13 mouse cellular contexts compared by ENCODE assay signal in genomic region chr13:46812648-46813184, GRCm38 (mm10).
A peak's percentile ranks its signal among the peaks of the same experiment; 100 is the strongest.
DNase-seq lines count a peak whose midpoint lies in the region; ATAC-seq and TF ChIP-seq lines count a peak whose summit lies in the region.
"Had no signal": no experiment of that assay in that cellular context is flagged by ENCODE, and none has a peak within 500 bp of the region (broad histone marks: within the 10 kb centered on the region; RNA-seq: fewer than 3 reads in every experiment).

No protein-coding gene starts in this region.

- no peak for ATAC-seq in liver, embryonic 12.5 days
- ATAC-seq: midbrain, embryonic 16.5 days had no signal

- no peaks in the 10 kb centered on the region for H3K79me2 ChIP-seq in heart, adult 2 months (replicated peaks; ENCODE audit: control insufficient read depth, insufficient read depth, low read length)

- H3K9me3 ChIP-seq in liver, embryonic 12.5 days (replicated peaks) = no peaks in the 10 kb centered on the region
- H3K9me3 ChIP-seq: limb, embryonic 13.5 days; lung, embryonic 15.5 days had no signal

- TF ChIP-seq CTCF in heart, adult 2 months (IDR thresholded peaks at IDR 0.05) = no peak

- peak; percentile 28 for DNase-seq in gastrocnemius, postnatal 14 days
- no peak for DNase-seq in gastrocnemius, postnatal 10 days
- DNase-seq in NIH3T3 (ENCODE audit: low read depth) = peak; percentile 39
- peak in 1 of 2 experiments; percentile 56 for DNase-seq in heart, adult 2 months
- DNase-seq in lung, postnatal 14 days = peak; percentile 24
- DNase-seq in spleen, postnatal 10 days (ENCODE audit: low spot score in 2 of 2) = no peak
- no peak for DNase-seq in frontal cortex, postnatal 10 days (ENCODE audit: low spot score in 2 of 2)
- DNase-seq: kidney, adult 18-20 months; thymus, postnatal 36 days had no signal

- no peak overlapping the region for H3K9ac ChIP-seq in heart, adult 2 months (ENCODE audit: low read depth, low read length)
- H3K9ac ChIP-seq in liver, embryonic 12.5 days = no peak overlapping the region
- H3K9ac ChIP-seq: limb, embryonic 13.5 days; lung, embryonic 15.5 days had no signal

- TF ChIP-seq EP300 in heart, adult 2 months (IDR thresholded peaks at IDR 0.05; ENCODE audit: insufficient read depth, low read depth, low read length) = peak; percentile 70

- 37% methylated on average over 15 of the region's 15 CpGs for WGBS in heart, adult 2 months
- 84% methylated on average over 15 of the region's 15 CpGs for WGBS in liver, embryonic 12.5 days (ENCODE audit: insufficient replicate concordance)

- H3K27ac ChIP-seq in heart, adult 2 months = peak overlapping the region; percentile 40
- no peak overlapping the region for H3K27ac ChIP-seq in liver, embryonic 12.5 days
- H3K27ac ChIP-seq: limb, embryonic 13.5 days; lung, embryonic 15.5 days had no signal

- no peak overlapping the region for H3K4me2 ChIP-seq in liver, embryonic 12.5 days
- H3K4me2 ChIP-seq: limb, embryonic 13.5 days; lung, embryonic 15.5 days had no signal

- TF ChIP-seq POLR2A in heart, adult 2 months (IDR thresholded peaks at IDR 0.05; ENCODE audit: insufficient read depth, low read depth, low read length) = no peak

- peaks cover 6% of the 10 kb centered on the region for H3K4me1 ChIP-seq in heart, adult 2 months (ENCODE audit: control insufficient read depth, insufficient read depth, low read length)
- no peaks in the 10 kb centered on the region for H3K4me1 ChIP-seq in liver, embryonic 12.5 days
- H3K4me1 ChIP-seq: lung, embryonic 15.5 days had no signal

- no peaks in the 10 kb centered on the region for H3K27me3 ChIP-seq in heart, adult 2 months (ENCODE audit: control insufficient read depth, insufficient read depth, low read length)
- no peaks in the 10 kb centered on the region for H3K27me3 ChIP-seq in liver, embryonic 12.5 days (replicated peaks)
- H3K27me3 ChIP-seq: limb, embryonic 13.5 days; lung, embryonic 15.5 days had no signal

- H3K36me3 ChIP-seq in heart, adult 2 months (ENCODE audit: control insufficient read depth, insufficient read depth, low read length) = peaks cover 3% of the 10 kb centered on the region; the same call in 1 of the 2 replicates
- H3K36me3 ChIP-seq in liver, embryonic 12.5 days = peaks cover 51% of the 10 kb centered on the region

- no peak overlapping the region for H3K4me3 ChIP-seq in heart, adult 2 months
- no peak overlapping the region for H3K4me3 ChIP-seq in liver, embryonic 12.5 days
- H3K4me3 ChIP-seq: limb, embryonic 13.5 days; lung, embryonic 15.5 days had no signal

- intact Hi-C loops in gastrocnemius, postnatal 14 days (cut with DNase I; ENCODE audit: low total_unique reads) = no loop called here
- intact Hi-C loops in heart, adult 2 months (cut with DNase I) = no loop called here

Comparison
In these comparisons a context has a peak if more than half of its experiments do, and no peak if none do; other contexts are left out.
1. DNase-seq: peak in gastrocnemius, postnatal 14 days (single experiment), NIH3T3 (single experiment) and lung, postnatal 14 days (single experiment); none in gastrocnemius, postnatal 10 days (single experiment), spleen, postnatal 10 days (0 of 2) and frontal cortex, postnatal 10 days (0 of 2).